Mouse (Mus musculus) stomach, postnatal 0 days (tissue): ENCODE results near the gene Gdf11.

Experiments used
- CTCF ChIP-seq: IDR thresholded peaks from 2 replicates; pipeline ENCODE4 v1.5.1; 2016; ENCODE audit warnings: antibody characterized with exemption, low read depth, mild to moderate bottlenecking, moderate library complexity
- EP300 ChIP-seq: optimal IDR thresholded peaks from 2 replicates; pipeline ENCODE3; 2016; ENCODE audit warnings: antibody characterized with exemption

- TF ChIP-seq CTCF: no peak
- TF ChIP-seq EP300: no peak
Measured at GRCm38 (mm10) chr10:128866518-128866917, 25.0 kb downstream of the Gdf11 start.
